Mouse (Mus musculus) embryo, embryonic 9.5 days (tissue): ENCODE measurements at regions not wholly inside any gene's neighbourhood (a gene's known extent, or its start where the extent isn't known, plus 50 kb on each side); places are given as distances from the start of the nearest gene placed in this dataset.
A peak's percentile ranks its signal among the peaks of the same experiment; 100 is the strongest.
"Not testable (repeated sequence)": the region's sequence is repeated elsewhere in the genome, so short reads cannot be mapped to it uniquely, and the experiment has no call there.

ENCODE experiments used
- DNase-seq: peaks from one replicate; pipeline ENCODE4 v3.0.0-alpha.2; 2017; ENCODE audit errors: extremely low spot score

DNA sequence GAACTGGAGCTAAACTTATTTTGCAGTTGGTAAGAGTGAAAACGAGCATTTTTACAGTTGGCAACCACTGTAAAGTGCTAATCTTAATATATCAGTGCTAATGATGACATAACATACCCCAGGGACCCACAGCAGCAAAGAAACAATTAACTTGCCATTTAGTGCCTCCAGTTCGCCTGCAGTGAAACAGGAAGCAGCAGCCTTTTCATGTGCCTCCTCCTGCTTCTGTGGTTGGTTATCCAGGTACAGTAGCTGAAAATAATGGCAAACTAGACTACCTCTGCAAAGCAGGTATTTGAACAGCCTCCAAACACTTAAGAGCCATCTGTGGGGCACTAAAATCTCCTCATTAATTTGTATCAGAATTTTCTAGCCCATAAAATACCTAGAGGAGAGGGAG, 584.8 kb upstream of the Pfkp start:
- no peak for DNase-seq

- no peak for DNase-seq
Measured at GRCm38 (mm10) chr13:7206626-7207211, 558.1 kb upstream of the Pfkp start.

DNA sequence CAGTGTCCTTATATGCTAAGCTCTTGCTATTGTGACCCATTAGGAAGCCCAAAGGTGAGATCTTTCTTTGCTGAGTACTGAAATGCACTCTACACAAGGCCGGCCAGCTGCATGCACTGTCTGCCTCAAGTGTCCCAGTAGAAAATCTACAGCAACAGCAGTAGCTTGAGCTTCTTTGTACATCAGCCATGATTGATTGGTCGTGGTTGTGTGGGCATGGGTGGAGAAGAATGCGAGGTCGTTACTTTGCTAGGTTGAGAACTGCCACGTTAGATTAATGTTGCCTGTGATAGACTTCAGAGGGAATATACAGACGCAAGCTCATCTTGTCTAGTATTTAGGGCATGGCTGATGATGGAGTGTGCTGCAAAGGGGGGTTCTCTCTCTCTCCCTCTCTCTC, 547.4 kb upstream of the Pfkp start:
- DNase-seq, result peak; percentile 19

DNA sequence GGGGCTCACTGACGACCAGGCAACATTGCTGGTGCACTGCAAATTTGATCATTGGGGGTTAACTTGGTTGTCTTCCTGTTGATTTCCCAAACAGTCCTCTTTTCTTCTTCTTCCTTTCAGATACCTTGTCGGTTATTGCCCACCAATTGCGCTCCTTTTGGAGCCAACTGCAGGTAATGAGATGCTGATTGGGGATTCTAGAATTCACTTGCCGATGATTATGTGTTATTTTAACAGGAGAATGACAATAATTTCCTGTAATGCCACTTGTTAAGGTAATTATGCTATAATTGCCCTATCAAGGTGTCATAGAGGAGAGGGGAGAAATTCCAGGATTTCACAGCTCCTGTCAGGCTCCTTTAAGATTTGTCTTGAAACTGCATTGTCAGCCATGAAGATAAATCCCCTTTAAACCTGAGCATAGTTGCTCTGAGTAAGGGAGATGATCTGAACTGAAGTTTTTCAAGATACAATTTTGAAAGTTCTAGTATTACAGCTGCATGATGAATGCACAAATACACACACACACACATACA, 533.7 kb upstream of the Pfkp start:
- no peak for DNase-seq

DNA sequence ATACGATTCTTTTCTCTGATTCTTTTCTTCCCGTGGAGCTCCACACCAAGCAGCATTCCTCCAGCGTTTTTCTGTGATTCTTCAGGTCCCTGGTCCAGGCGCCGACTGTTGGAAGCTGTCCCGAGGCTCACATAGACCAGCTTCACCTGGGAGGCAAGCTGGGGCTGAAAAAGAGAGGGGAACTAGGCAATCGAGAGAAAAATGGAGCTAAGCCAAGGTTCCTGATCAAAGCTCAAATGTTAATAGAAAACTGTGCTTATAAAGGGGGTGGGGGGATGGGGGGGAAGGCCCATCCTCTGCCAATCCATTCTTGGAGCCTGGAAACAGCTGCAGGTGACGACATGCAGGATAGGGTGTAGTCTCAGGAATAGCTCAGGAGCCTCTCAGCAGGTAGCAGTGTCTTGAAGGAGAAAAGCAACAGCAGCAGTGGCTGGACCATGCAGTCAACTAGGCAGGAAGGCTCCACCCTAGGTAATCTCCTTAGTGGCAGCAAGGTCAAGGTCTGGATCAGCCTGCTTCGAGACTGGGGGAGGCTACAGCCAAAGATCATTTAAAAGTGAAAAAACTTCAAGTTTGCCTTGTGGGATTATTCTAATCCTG, 527.1 kb upstream of the Pfkp start:
- DNase-seq, result no peak

DNA sequence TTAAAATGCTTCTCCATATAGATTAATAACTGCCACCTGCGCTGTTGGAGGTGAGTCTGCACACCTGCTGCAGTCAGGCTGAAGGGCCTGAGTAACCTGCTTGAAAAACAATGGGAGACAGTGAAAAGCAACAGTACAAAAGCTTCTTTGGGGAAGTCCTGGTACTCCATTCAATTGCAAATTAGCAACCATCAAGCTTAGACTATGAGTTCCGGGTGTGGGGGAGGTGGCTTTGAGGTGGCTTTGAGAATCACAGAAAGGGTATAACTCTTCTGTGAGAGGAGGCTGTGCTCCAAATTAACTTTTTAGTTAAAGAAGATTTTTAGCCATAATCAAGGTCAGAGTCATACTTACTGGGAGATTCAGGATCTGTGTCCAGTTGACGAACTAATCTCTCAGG, 521.5 kb upstream of the Pfkp start:
- not testable (repeated sequence) for DNase-seq

DNA sequence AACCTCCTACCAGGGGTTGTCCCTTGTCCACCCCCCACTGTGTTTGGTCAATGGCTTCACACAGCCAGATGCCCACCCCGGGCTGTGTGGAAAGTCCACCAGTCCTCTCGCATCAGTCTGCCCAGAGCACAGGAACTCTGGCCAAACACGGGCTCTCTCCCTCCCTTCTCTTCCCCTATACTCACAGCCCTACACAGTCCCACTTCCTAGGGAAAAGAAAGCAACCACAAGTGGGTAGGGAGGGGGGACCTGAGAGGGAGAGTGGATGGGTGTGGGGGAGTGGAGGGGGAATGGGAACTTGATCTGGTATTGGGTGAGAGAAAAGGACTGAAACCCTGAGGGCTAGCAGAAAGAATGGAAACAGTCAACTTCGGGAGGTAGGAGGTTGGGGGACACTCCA, 497.8 kb upstream of the Pfkp start:
- DNase-seq, result no peak

GRCm38 (mm10) chr13:7110572-7110971, 462.0 kb upstream of the Pfkp start:
- no peak for DNase-seq

DNA sequence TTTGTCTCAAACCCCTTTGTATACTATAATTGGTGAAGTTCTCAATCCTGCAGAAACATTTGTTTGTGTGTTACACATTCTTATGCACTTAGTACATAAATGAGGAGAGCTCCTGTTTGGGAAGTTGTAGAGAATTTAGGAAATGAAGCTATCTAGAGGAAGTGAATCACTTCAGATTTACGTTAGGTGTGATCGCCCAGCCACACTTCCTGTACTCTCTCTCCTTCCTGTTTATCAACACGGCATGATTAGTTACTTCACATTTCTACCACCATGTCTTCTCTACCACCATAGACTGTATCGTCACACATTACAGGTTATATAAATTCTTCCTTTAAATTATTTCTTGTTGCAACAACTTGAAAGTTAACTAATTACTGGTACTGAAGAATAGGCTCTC, 454.7 kb upstream of the Pfkp start:
- no peak for DNase-seq

GRCm38 (mm10) chr13:7093072-7093649, 444.6 kb upstream of the Pfkp start:
- no peak for DNase-seq

DNA sequence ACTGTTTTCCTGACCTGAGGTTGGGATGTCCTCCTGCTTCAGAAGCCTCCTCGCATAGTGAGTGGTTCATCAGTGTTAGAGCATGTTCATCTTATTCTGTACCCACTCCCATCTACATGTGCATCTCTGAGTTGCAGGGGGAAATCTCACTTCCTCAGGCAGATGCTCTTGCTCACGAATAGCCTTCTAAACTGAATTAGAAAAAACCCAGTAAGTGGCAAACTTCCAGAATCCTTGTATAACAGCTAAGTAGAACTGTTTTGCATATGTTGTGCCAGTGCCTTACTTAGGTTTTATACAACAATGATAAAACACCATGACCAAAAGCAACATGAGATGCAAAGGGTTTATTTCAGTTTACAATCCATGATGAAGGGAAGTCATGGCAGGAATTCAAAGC, 442.3 kb upstream of the Pfkp start:
- no peak for DNase-seq

- DNase-seq, result no peak
Measured at GRCm38 (mm10) chr13:7066211-7066610, 417.6 kb upstream of the Pfkp start.

- no peak for DNase-seq
Measured at GRCm38 (mm10) chr13:7063717-7064116, 415.1 kb upstream of the Pfkp start.

DNA sequence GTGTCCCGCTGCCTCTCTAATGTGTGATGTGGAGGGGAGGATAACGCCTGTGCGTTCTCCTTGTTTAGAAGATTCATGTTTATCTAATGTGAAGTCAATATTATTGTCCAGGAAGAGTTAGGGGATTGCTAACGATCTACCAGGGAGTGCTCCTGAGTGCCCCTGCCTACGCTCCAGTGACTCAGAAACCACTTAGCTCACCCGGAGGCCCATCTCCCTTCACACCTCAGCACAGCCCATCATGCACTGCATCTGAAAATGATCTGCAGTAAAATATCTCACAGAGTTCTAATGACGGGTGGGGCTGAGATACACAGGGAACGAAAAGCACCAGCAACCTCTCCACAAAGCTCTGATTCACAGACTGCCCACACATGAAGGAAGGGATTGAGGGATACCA, 409.0 kb upstream of the Pfkp start:
- no peak for DNase-seq
